Mouse (Mus musculus) thymus, postnatal 36 days (tissue): ENCODE measurements at regions not wholly inside any gene's neighbourhood (a gene's known extent, or its start where the extent isn't known, plus 50 kb on each side); places are given as distances from the start of the nearest gene placed in this dataset.
"Not testable (repeated sequence)": the region's sequence is repeated elsewhere in the genome, so short reads cannot be mapped to it uniquely, and the experiment has no call there.

Experiments used
- DNase-seq, 2 experiments: peaks; one replicate each; pipeline ENCODE4 v3.0.0; 2022; ENCODE audit warnings: mixed read lengths in 2 of 2

GRCm38 (mm10) chr5:105358902-105359301, 56.7 kb upstream of the Lrrc8b start:
- DNase-seq, result no peak

- DNase-seq, result not testable (repeated sequence)
Measured at GRCm38 (mm10) chr5:105356393-105356792, 59.2 kb upstream of the Lrrc8b start.

GRCm38 (mm10) chr5:105354041-105354440, 60.5 kb upstream of the Gbp6 start:
- no peak for DNase-seq

- no peak for DNase-seq
Measured at GRCm38 (mm10) chr5:105346463-105346862, 53.0 kb upstream of the Gbp6 start.

- peak; percentile 30 to 48 for DNase-seq
Measured at GRCm38 (mm10) chr5:105345953-105346352, 52.5 kb upstream of the Gbp6 start.

GRCm38 (mm10) chr5:105344808-105345732, 51.6 kb upstream of the Gbp6 start:
- DNase-seq, result no peak

GRCm38 (mm10) chr5:105343816-105344215, 50.3 kb upstream of the Gbp6 start:
- DNase-seq, result not testable (repeated sequence)
